Mouse (Mus musculus): ENCODE measurements around the gene Plch2.

DNA sequence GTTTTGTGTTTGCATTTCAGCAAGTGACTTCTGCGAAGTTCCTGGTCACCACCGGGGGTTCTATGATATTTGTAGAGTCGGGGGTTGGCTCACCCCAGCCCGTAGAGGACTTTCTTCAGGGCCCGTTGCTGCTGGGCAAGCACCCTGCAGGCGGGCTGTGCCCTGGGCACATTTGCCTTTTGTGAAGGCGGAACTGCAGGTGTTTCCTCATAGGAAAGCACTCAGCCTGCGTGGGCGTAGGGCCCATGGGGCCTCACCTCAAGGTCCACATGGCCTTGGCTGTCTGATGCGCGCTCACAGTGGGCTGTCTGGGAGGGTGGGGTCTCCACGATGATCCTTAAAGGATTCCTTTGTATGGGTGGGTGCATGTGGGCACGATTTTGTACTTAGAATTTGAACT lies 94.7 kb downstream of the Plch2 start:
- TF ChIP-seq CTCF (IDR thresholded peaks at IDR 0.05) (no peak), EP300 (IDR thresholded peaks at IDR 0.05) (no peak)

Data from lung, postnatal 0 days (tissue).